Mouse (Mus musculus) ES-Bruce4 (cell line): ENCODE measurements around the gene Fxr2.

Experiments used
- CTCF ChIP-seq: IDR thresholded peaks from one replicate; pipeline ENCODE4 v1.8.1; 2011; ENCODE audit warnings: low read depth, low read length
- EP300 ChIP-seq: IDR thresholded peaks from 2 replicates; pipeline ENCODE4 v1.6.1; 2011; ENCODE audit warnings: low read depth, low read length; ENCODE audit not compliant: insufficient read depth
- POLR2A ChIP-seq: IDR thresholded peaks from one replicate; pipeline ENCODE4 v1.8.1; 2011; ENCODE audit warnings: low read length; ENCODE audit not compliant: insufficient read depth

- no peak for TF ChIP-seq POLR2A
- TF ChIP-seq CTCF: no peak
- no peak for TF ChIP-seq EP300
Observed at GRCm38 (mm10) chr11:69682209-69682839, 49.5 kb downstream of the Fxr2 start.
